In the genomic region with DNA sequence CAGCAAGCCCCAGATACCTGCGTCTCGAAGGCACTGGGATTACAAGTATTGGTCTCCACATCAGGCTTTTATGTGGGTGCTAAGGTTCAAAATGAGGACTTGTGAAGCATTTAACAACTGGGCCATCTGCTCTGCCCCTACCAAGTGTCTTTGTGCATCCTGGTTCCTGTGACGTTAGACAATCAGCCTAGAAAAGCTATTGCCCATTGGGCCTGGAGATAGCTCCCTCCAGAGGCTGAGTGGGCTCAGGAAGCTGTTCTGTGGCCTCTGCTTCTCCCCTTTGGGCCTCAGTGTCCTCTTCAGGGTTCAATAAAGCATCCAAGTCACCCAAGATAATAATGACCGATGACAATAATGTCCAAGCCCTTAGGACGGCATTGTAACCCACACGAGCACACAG, we compare ENCODE assay signal across 14 mouse cellular contexts.
DNase-seq lines count a peak whose midpoint lies in the region; ATAC-seq and TF ChIP-seq lines count a peak whose summit lies in the region.
"Had no signal": no experiment of that assay in that cellular context is flagged by ENCODE, and none has a peak within 500 bp of the region (broad histone marks: within the 10 kb centered on the region; RNA-seq: fewer than 3 reads in every experiment).

No protein-coding gene starts in this region.

- peaks cover 8% of the 10 kb centered on the region; the same call in 1 of the 2 replicates for H3K27me3 ChIP-seq in hindbrain, embryonic 10.5 days (ENCODE audit: insufficient read depth, poor library complexity, severe bottlenecking)
- no peaks in the 10 kb centered on the region; the same call in 1 of the 2 replicates for H3K27me3 ChIP-seq in hindbrain, embryonic 12.5 days
- no peaks in the 10 kb centered on the region for H3K27me3 ChIP-seq in liver, postnatal 0 days (ENCODE audit: insufficient read depth, low read length)
- peaks cover 3% of the 10 kb centered on the region; the same call in 1 of the 2 replicates for H3K27me3 ChIP-seq in limb, embryonic 10.5 days (ENCODE audit: low read depth, poor library complexity, severe bottlenecking)
- H3K27me3 ChIP-seq: hindbrain, embryonic 15.5 days; midbrain, embryonic 13.5 days had no signal

- H3K36me3 ChIP-seq in hindbrain, embryonic 10.5 days = no peaks in the 10 kb centered on the region
- H3K36me3 ChIP-seq in hindbrain, embryonic 12.5 days = no peaks in the 10 kb centered on the region
- H3K36me3 ChIP-seq in liver, postnatal 0 days (replicated peaks; ENCODE audit: insufficient read depth, low read length) = no peaks in the 10 kb centered on the region
- no peaks in the 10 kb centered on the region for H3K36me3 ChIP-seq in limb, embryonic 10.5 days
- H3K36me3 ChIP-seq: hindbrain, embryonic 15.5 days; liver, embryonic 15.5 days; midbrain, embryonic 13.5 days had no signal

- no peak for TF ChIP-seq EP300 in liver, postnatal 0 days (IDR thresholded peaks at IDR 0.05; ENCODE audit: low read depth)

- no peak for DNase-seq in hindbrain, embryonic 10.5 days (ENCODE audit: low spot score)
- no peak for DNase-seq in liver, postnatal 0 days
- no peak for DNase-seq in liver
- peak; percentile 52 for DNase-seq in brain, adult 2 months (ENCODE audit: low read depth, low spot score)
- DNase-seq in limb, embryonic 10.5 days (ENCODE audit: low spot score) = no peak
- no peak for DNase-seq in cerebellum, postnatal 10 days
- DNase-seq in cerebellum, adult 18-20 months = no peak
- DNase-seq: layer of hippocampus, adult 9-11 months; spleen, adult 18-20 months had no signal

- peaks cover 23% of the 10 kb centered on the region for H3K4me1 ChIP-seq in hindbrain, embryonic 10.5 days (replicated peaks)
- H3K4me1 ChIP-seq in hindbrain, embryonic 12.5 days = peaks cover 5% of the 10 kb centered on the region; the same call in 1 of the 2 replicates
- no peaks in the 10 kb centered on the region for H3K4me1 ChIP-seq in liver, postnatal 0 days (ENCODE audit: insufficient read depth)
- H3K4me1 ChIP-seq in limb, embryonic 10.5 days = peaks cover 45% of the 10 kb centered on the region
- H3K4me1 ChIP-seq: hindbrain, embryonic 15.5 days; liver, embryonic 15.5 days; midbrain, embryonic 13.5 days had no signal

- no peak overlapping the region for H3K4me3 ChIP-seq in hindbrain, embryonic 10.5 days
- H3K4me3 ChIP-seq in hindbrain, embryonic 12.5 days = no peak overlapping the region
- no peak overlapping the region for H3K4me3 ChIP-seq in liver, postnatal 0 days (ENCODE audit: low read depth, low read length)
- no peak overlapping the region for H3K4me3 ChIP-seq in limb, embryonic 10.5 days
- H3K4me3 ChIP-seq: forebrain, embryonic 13.5 days; hindbrain, embryonic 15.5 days; liver, embryonic 15.5 days; midbrain, embryonic 13.5 days had no signal

- H3K4me2 ChIP-seq in hindbrain, embryonic 12.5 days (replicated peaks) = no peak overlapping the region
- H3K4me2 ChIP-seq in liver, postnatal 0 days (ENCODE audit: low read depth, low read length) = no peak overlapping the region
- H3K4me2 ChIP-seq: forebrain, embryonic 13.5 days; hindbrain, embryonic 15.5 days; liver, embryonic 15.5 days; midbrain, embryonic 13.5 days had no signal

- no peaks in the 10 kb centered on the region for H3K9me3 ChIP-seq in hindbrain, embryonic 10.5 days
- H3K9me3 ChIP-seq in hindbrain, embryonic 12.5 days (replicated peaks) = no peaks in the 10 kb centered on the region
- no peaks in the 10 kb centered on the region for H3K9me3 ChIP-seq in liver, postnatal 0 days (ENCODE audit: low read length)
- no peaks in the 10 kb centered on the region for H3K9me3 ChIP-seq in limb, embryonic 10.5 days (replicated peaks)
- H3K9me3 ChIP-seq: forebrain, embryonic 13.5 days; hindbrain, embryonic 15.5 days; liver, embryonic 15.5 days; midbrain, embryonic 13.5 days had no signal

- H3K27ac ChIP-seq in hindbrain, embryonic 10.5 days = peak overlapping the region; percentile 12; the same call in 1 of the 2 replicates
- H3K27ac ChIP-seq in hindbrain, embryonic 12.5 days = no peak overlapping the region
- no peak overlapping the region for H3K27ac ChIP-seq in liver, postnatal 0 days (ENCODE audit: low read depth)
- peak overlapping the region; percentile 50 for H3K27ac ChIP-seq in limb, embryonic 10.5 days
- H3K27ac ChIP-seq: forebrain, embryonic 13.5 days; hindbrain, embryonic 15.5 days; liver, embryonic 15.5 days; midbrain, embryonic 13.5 days had no signal

- peak; percentile 41 for TF ChIP-seq CTCF in liver, postnatal 0 days (IDR thresholded peaks at IDR 0.05; ENCODE audit: low read depth)

- 77% methylated on average over 6 of the region's 6 CpGs for WGBS in hindbrain, embryonic 10.5 days
- 80% methylated on average over 6 of the region's 6 CpGs for WGBS in hindbrain, embryonic 12.5 days
- WGBS in liver, postnatal 0 days (ENCODE audit: insufficient replicate concordance) = 64% methylated on average over 6 of the region's 6 CpGs
- 81% methylated on average over 6 of the region's 6 CpGs for WGBS in limb, embryonic 10.5 days

- ATAC-seq in hindbrain, embryonic 12.5 days (ENCODE audit: low FRiP score) = no peak
- ATAC-seq in liver, postnatal 0 days = no peak
- ATAC-seq: forebrain, embryonic 13.5 days; midbrain, embryonic 13.5 days had no signal

- no peak overlapping the region for H3K9ac ChIP-seq in hindbrain, embryonic 12.5 days
- no peak overlapping the region for H3K9ac ChIP-seq in liver, postnatal 0 days (replicated peaks)
- H3K9ac ChIP-seq: forebrain, embryonic 13.5 days; hindbrain, embryonic 15.5 days; liver, embryonic 15.5 days; midbrain, embryonic 13.5 days had no signal

Comparison
In these comparisons a context has a peak if more than half of its experiments do, and no peak if none do; other contexts are left out.
1. H3K27ac ChIP-seq: peak in hindbrain, embryonic 10.5 days (single experiment) and limb, embryonic 10.5 days (single experiment); none in hindbrain, embryonic 12.5 days (single experiment) and liver, postnatal 0 days (single experiment).